Mouse (Mus musculus) v-Abl transformed pro-B cells (cell line): ENCODE measurements around the gene Hist1h2bh.
"Not testable (repeated sequence)": the region's sequence is repeated elsewhere in the genome, so short reads cannot be mapped to it uniquely, and the experiment has no call there.

Source experiments
- in situ Hi-C, 2 experiments: fragments of 400-800 bp; cut with MboI; formaldehyde crosslinking; loops; one replicate each; pipeline ENCODE4 v1.15.1; 2025; ENCODE audit not compliant: unreplicated experiment in 2 of 2

Hist1h2bh gene

GRCm38 (mm10) chr13:23535137-23536075 lies 7.8 kb downstream of the Hist1h2bh start, which contains the start of gene Hist1h3g:
Hist1h3g (plus strand) TSS chr13:23535422.
- in situ Hi-C loops: not testable (repeated sequence)

GRCm38 (mm10) chr13:23534368-23535131 lies 8.6 kb downstream of the Hist1h2bh start:
- in situ Hi-C loops: loop anchor here in 1 of 2 experiments (5.0 kb wide), 1 partner anchor 53 kb away; no protein-coding TSS in a partner anchor

- in situ Hi-C loops: loop anchor here in 1 of 2 experiments (5.0 kb wide), 1 partner anchor 54 kb away; no protein-coding TSS in a partner anchor
Measured at GRCm38 (mm10) chr13:23533560-23534367, 9.4 kb downstream of the Hist1h2bh start, which contains the start of gene Hist1h2af. Hist1h2af (plus strand) TSS chr13:23533906.

GRCm38 (mm10) chr13:23532262-23533075 lies 10.7 kb downstream of the Hist1h2bh start:
- in situ Hi-C loops: loop anchor here in 1 of 2 experiments (5.0 kb wide), 1 partner anchor 55 kb away; no protein-coding TSS in a partner anchor

GRCm38 (mm10) chr13:23530901-23531875 lies 12.0 kb downstream of the Hist1h2bh start, which contains the start of gene Hist1h4h:
Hist1h4h (plus strand) TSS chr13:23531050.
- in situ Hi-C loops: loop anchor here in 1 of 2 experiments (5.0 kb wide), 1 partner anchor 56 kb away; no protein-coding TSS in a partner anchor

- in situ Hi-C loops: loop anchor here in 1 of 2 experiments (5.0 kb wide), 1 partner anchor 57 kb away; no protein-coding TSS in a partner anchor
Measured at GRCm38 (mm10) chr13:23530181-23530900, 12.9 kb downstream of the Hist1h2bh start.

- in situ Hi-C loops: loop anchor here (5.0 kb wide), 2 partner anchors 58 to 63 kb away; no protein-coding TSS in a partner anchor
Measured at GRCm38 (mm10) chr13:23529480-23530165, 13.6 kb downstream of the Hist1h2bh start.

- in situ Hi-C loops: loop anchor here in 1 of 2 experiments (5.0 kb wide), 1 partner anchor 63 kb away; no protein-coding TSS in a partner anchor
Measured at GRCm38 (mm10) chr13:23529005-23529404, 14.2 kb downstream of the Hist1h2bh start.

GRCm38 (mm10) chr13:23526312-23526711 lies 16.9 kb downstream of the Hist1h2bh start:
- in situ Hi-C loops: loop anchor here in 1 of 2 experiments (5.0 kb wide), 1 partner anchor 66 kb away; no protein-coding TSS in a partner anchor

- in situ Hi-C loops: loop anchor here in 1 of 2 experiments (5.0 kb wide), 1 partner anchor 66 kb away; no protein-coding TSS in a partner anchor
Measured at GRCm38 (mm10) chr13:23525901-23526300, 17.3 kb downstream of the Hist1h2bh start.

GRCm38 (mm10) chr13:23524654-23525053 lies 18.5 kb downstream of the Hist1h2bh start:
- in situ Hi-C loops: loop anchor here in 1 of 2 experiments (5.0 kb wide), 1 partner anchor 68 kb away; no protein-coding TSS in a partner anchor

- in situ Hi-C loops: no loop called here
Measured at GRCm38 (mm10) chr13:23523976-23524375, 19.2 kb downstream of the Hist1h2bh start.

GRCm38 (mm10) chr13:23521703-23522102 lies 21.5 kb downstream of the Hist1h2bh start:
- in situ Hi-C loops: no loop called here

GRCm38 (mm10) chr13:23519416-23519815 lies 23.8 kb downstream of the Hist1h2bh start:
- in situ Hi-C loops: loop anchor here (5.0 to 10.0 kb wide), 7 partner anchors 72 to 1807 kb away; no protein-coding TSS in a partner anchor

- in situ Hi-C loops: loop anchor here (5.0 to 10.0 kb wide), 7 partner anchors 72 to 1807 kb away; no protein-coding TSS in a partner anchor
Measured at GRCm38 (mm10) chr13:23518885-23519284, 24.3 kb downstream of the Hist1h2bh start.

GRCm38 (mm10) chr13:23518295-23518603 lies 24.9 kb downstream of the Hist1h2bh start:
- in situ Hi-C loops: loop anchor here (5.0 to 10.0 kb wide), 7 partner anchors 71 to 1806 kb away; no protein-coding TSS in a partner anchor
